Mouse (Mus musculus) ovary, postnatal 10 days (tissue): ENCODE results near the gene Tubd1.

Experiments
- DNase-seq: peaks from one replicate; pipeline ENCODE4 v3.0.0; 2022; ENCODE audit warnings: low spot score

The Tubd1 gene

GRCm38 (mm10) chr11:86568425-86568824 is 23.6 kb downstream of the Tubd1 start:
- DNase-seq, result no peak

GRCm38 (mm10) chr11:86570261-86570746 is 25.5 kb downstream of the Tubd1 start:
- no peak for DNase-seq

- DNase-seq, result no peak
These were observed 26.5 kb downstream of the Tubd1 start for GRCm38 (mm10) chr11:86571047-86571855.

GRCm38 (mm10) chr11:86571871-86572270 is 27.1 kb downstream of the Tubd1 start:
- no peak for DNase-seq

- no peak for DNase-seq
These were observed 27.8 kb downstream of the Tubd1 start for GRCm38 (mm10) chr11:86572623-86573022.

GRCm38 (mm10) chr11:86573646-86574231 is 28.9 kb downstream of the Tubd1 start:
- no peak for DNase-seq

- DNase-seq, result no peak
These were observed 29.6 kb downstream of the Tubd1 start for GRCm38 (mm10) chr11:86574408-86574807.

GRCm38 (mm10) chr11:86575632-86576378 is 31.0 kb downstream of the Tubd1 start:
- DNase-seq, result no peak

- DNase-seq, result no peak
These were observed 32.4 kb downstream of the Tubd1 start for GRCm38 (mm10) chr11:86577231-86577630.

GRCm38 (mm10) chr11:86578106-86578808 is 33.5 kb downstream of the Tubd1 start:
- DNase-seq, result no peak

- DNase-seq, result no peak
These were observed 34.3 kb downstream of the Tubd1 start for GRCm38 (mm10) chr11:86578809-86579730.

GRCm38 (mm10) chr11:86579731-86580318 is 35.0 kb downstream of the Tubd1 start:
- no peak for DNase-seq

GRCm38 (mm10) chr11:86580319-86581113 is 35.7 kb downstream of the Tubd1 start:
- no peak for DNase-seq

GRCm38 (mm10) chr11:86581250-86581753 is 36.5 kb downstream of the Tubd1 start:
- no peak for DNase-seq

GRCm38 (mm10) chr11:86581943-86582542 is 37.3 kb downstream of the Tubd1 start:
- no peak for DNase-seq

GRCm38 (mm10) chr11:86582543-86583260 is 37.9 kb downstream of the Tubd1 start:
- DNase-seq, result no peak

GRCm38 (mm10) chr11:86583313-86583825 is 38.6 kb downstream of the Tubd1 start:
- DNase-seq, result no peak
